Mouse (Mus musculus): Measurements from ENCODE around the gene Pld5.

GRCm38 (mm10) chr1:175997076-175997651, 277.9 kb downstream of the Pld5 start:
- no peak for TF ChIP-seq CTCF (IDR thresholded peaks at IDR 0.05; ENCODE audit: low read depth)
- TF ChIP-seq EP300 (IDR thresholded peaks at IDR 0.05; ENCODE audit: low read depth) = no peak
